Mouse (Mus musculus) kidney, embryonic 16.5 days (tissue): ENCODE data around the gene Abcg1. TPM values are rescaled to one million over a fixed set of nuclear protein-coding genes. Genes with fewer than 3 reads are reported as not detected.
A peak's percentile ranks its signal among the peaks of the same experiment; 100 is the strongest.

ENCODE experiments used
- ATAC-seq: fragments of 200-750 bp; cut with Nextera tagmentation; 2 replicates; pipeline ENCODE4 v1.8.0; 2017; ENCODE audit warnings: moderate TSS enrichment; ENCODE audit not compliant: low FRiP score, low TSS enrichment
- H3K27ac ChIP-seq: fragments of 300-500 bp; sonication (generic); 2 replicates; pipeline ENCODE4 v1.5.1; 2014; ENCODE audit warnings: low read length
- H3K27me3 ChIP-seq: fragments of 300-500 bp; sonication (generic); 2 replicates; pipeline ENCODE4 v1.6.1; 2014; ENCODE audit warnings: low read length, control low read depth, mixed read lengths; ENCODE audit not compliant: insufficient read depth
- H3K36me3 ChIP-seq: fragments of 300-500 bp; sonication (generic); 2 replicates; pipeline ENCODE4 v1.6.1; 2014; ENCODE audit warnings: low read length, control low read depth, mixed read lengths; ENCODE audit not compliant: insufficient read depth
- H3K4me1 ChIP-seq: fragments of 300-500 bp; sonication (generic); 2 replicates; pipeline ENCODE4 v1.6.1; 2014; ENCODE audit warnings: low read length, control low read depth, mixed read lengths; ENCODE audit not compliant: insufficient read depth
- H3K4me2 ChIP-seq: fragments of 300-500 bp; sonication (generic); replicated peaks from 2 replicates; pipeline ENCODE4 v1.6.1; 2014; ENCODE audit warnings: low read depth, low read length
- H3K4me3 ChIP-seq: fragments of 300-500 bp; sonication (generic); 2 replicates; pipeline ENCODE4 v1.5.1; 2014; ENCODE audit warnings: mild to moderate bottlenecking, low read length
- H3K9ac ChIP-seq: fragments of 300-500 bp; sonication (generic); replicated peaks from 2 replicates; pipeline ENCODE4 v1.6.1; 2014; ENCODE audit warnings: low read length
- H3K9me3 ChIP-seq: fragments of 300-500 bp; sonication (generic); 2 replicates; pipeline ENCODE4 v1.6.1; 2016; ENCODE audit warnings: low read length, control low read depth
- WGBS: fragments of 180-500 bp; shearing (Covaris S2); extraction: QIAGEN DNeasy Blood & Tissue Kit; methylation state at CpG from one replicate; pipeline ENCODE4 v1.1.7; 2014; 5-methylcytosine and 5-hydroxymethylcytosine counted together
- polyA plus RNA-seq: library from polyadenylated mRNA; unstranded; fragments of >200 nt; fragmentation: Nextera tagmentation; extraction: Ambion mirVana; gene quantifications from 2 replicates; pipeline ENCODE4 v1.2.1, GENCODE M21; 2015

The Abcg1 gene
- polyA plus RNA-seq, 1 experiment from 2014 or later: 9.2 TPM

DNA sequence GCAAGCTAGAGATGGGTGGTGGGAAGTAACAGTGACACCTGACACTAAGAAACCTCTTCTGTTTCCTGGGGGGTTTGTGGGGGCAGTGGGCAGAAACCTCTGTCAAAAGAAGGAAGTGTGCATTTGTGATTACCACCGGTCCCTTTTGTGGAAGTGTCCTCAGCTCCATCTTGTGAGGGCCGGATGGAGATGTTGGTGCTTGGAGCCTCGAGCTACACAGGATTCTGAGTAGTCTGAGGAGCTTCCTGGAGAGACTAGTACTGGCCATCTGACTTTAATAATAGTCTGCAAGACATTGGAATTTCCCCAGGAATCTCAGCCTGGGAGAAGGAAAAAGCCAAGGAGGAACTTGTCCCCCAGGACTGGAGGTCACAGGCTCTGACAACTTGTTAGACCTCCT lies 17.2 kb downstream of the Abcg1 start:
- no peaks in the 10 kb centered on the region for H3K27me3 ChIP-seq
- no peak overlapping the region for H3K4me2 ChIP-seq
- H3K27ac ChIP-seq: peak overlapping the region; percentile 65
- WGBS: 61% methylated on average over 3 of the region's 3 CpGs
- no peaks in the 10 kb centered on the region for H3K9me3 ChIP-seq
- H3K9ac ChIP-seq: no peak overlapping the region
- no peak overlapping the region for H3K4me3 ChIP-seq
- no peak for ATAC-seq
- peaks cover 63% of the 10 kb centered on the region for H3K4me1 ChIP-seq
- no peaks in the 10 kb centered on the region for H3K36me3 ChIP-seq

- no peaks in the 10 kb centered on the region for H3K27me3 ChIP-seq
- ATAC-seq: no peak
- peaks cover 63% of the 10 kb centered on the region for H3K4me1 ChIP-seq
- H3K4me3 ChIP-seq: no peak overlapping the region
- no peaks in the 10 kb centered on the region for H3K9me3 ChIP-seq
- H3K4me2 ChIP-seq: no peak overlapping the region
- WGBS: 58% methylated on average over 5 of the region's 5 CpGs
- H3K36me3 ChIP-seq: no peaks in the 10 kb centered on the region
- no peak overlapping the region for H3K9ac ChIP-seq
- H3K27ac ChIP-seq: no peak overlapping the region
Observed at GRCm38 (mm10) chr17:31075471-31075870, 18.0 kb downstream of the Abcg1 start.

DNA sequence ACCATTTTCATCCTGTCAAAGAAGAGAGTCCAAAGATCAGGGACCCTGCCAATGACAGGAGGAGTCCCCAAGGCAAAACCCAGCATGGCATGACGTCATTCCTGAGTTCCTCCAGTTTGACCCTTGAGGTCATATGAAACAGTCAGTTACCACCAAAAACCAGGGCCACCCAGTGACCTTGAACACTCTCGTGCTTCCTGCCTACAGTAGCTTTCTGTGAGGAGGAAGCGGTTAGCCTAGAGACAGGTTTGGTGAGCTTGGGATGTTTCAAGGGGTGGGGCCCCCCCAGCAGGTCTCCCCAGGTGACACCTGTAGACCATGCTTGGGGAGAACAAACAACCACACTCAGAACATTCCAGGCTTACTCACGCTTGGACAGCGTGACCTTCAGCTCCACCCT lies 20.1 kb downstream of the Abcg1 start:
- 57% methylated on average over 5 of the region's 5 CpGs for WGBS
- H3K4me1 ChIP-seq: peaks cover 51% of the 10 kb centered on the region

GRCm38 (mm10) chr17:31078581-31078980 lies 21.1 kb downstream of the Abcg1 start:
- H3K36me3 ChIP-seq: no peaks in the 10 kb centered on the region
- H3K4me2 ChIP-seq: no peak overlapping the region
- no peaks in the 10 kb centered on the region for H3K9me3 ChIP-seq
- WGBS: 41% methylated on average over 11 of the region's 11 CpGs
- no peak overlapping the region for H3K4me3 ChIP-seq
- no peak overlapping the region; the same call in 1 of the 2 replicates for H3K9ac ChIP-seq
- peak overlapping the region; percentile 79 for H3K27ac ChIP-seq
- ATAC-seq: peak; percentile 32; the same call in 1 of the 2 replicates
- H3K27me3 ChIP-seq: no peaks in the 10 kb centered on the region
- H3K4me1 ChIP-seq: peaks cover 41% of the 10 kb centered on the region

More for the DNA sequence above, 20.1 kb downstream of the Abcg1 start:
- H3K36me3 ChIP-seq: no peaks in the 10 kb centered on the region
- H3K27me3 ChIP-seq: no peaks in the 10 kb centered on the region
- no peak overlapping the region for H3K9ac ChIP-seq
- no peak overlapping the region; the same call in 1 of the 2 replicates for H3K27ac ChIP-seq
- no peaks in the 10 kb centered on the region for H3K9me3 ChIP-seq
- no peak overlapping the region for H3K4me2 ChIP-seq
- no peak for ATAC-seq
- H3K4me3 ChIP-seq: no peak overlapping the region

- Histone ChIP-seq H3K9me3 (no peaks in the 10 kb centered on the region), H3K4me1 (peaks cover 34% of the 10 kb centered on the region), H3K4me3 (no peak overlapping the region), H3K27ac (peak overlapping the region; percentile 79), H3K36me3 (no peaks in the 10 kb centered on the region), H3K4me2 (no peak overlapping the region), H3K27me3 (no peaks in the 10 kb centered on the region), H3K9ac (no peak overlapping the region; the same call in 1 of the 2 replicates)
- WGBS: 32% methylated on average over 12 of the region's 12 CpGs
- ATAC-seq: peak; percentile 44
Observed at GRCm38 (mm10) chr17:31079078-31079840, 21.8 kb downstream of the Abcg1 start.

GRCm38 (mm10) chr17:31082296-31083078 lies 25.0 kb downstream of the Abcg1 start:
- H3K4me2 ChIP-seq: no peak overlapping the region
- no peak for ATAC-seq
- no peak overlapping the region for H3K9ac ChIP-seq
- no peak overlapping the region for H3K27ac ChIP-seq
- no peak overlapping the region for H3K4me3 ChIP-seq
- peaks cover 23% of the 10 kb centered on the region for H3K4me1 ChIP-seq
- H3K9me3 ChIP-seq: no peaks in the 10 kb centered on the region
- no peaks in the 10 kb centered on the region for H3K36me3 ChIP-seq
- H3K27me3 ChIP-seq: no peaks in the 10 kb centered on the region
- 83% methylated on average over 4 of the region's 4 CpGs for WGBS

- no peaks in the 10 kb centered on the region for H3K36me3 ChIP-seq
- WGBS: 82% methylated on average over 3 of the region's 3 CpGs
- no peak for ATAC-seq
Observed at GRCm38 (mm10) chr17:31085519-31085918, 28.0 kb downstream of the Abcg1 start.

GRCm38 (mm10) chr17:31086196-31086595 lies 28.7 kb downstream of the Abcg1 start:
- Histone ChIP-seq H3K4me2 (no peak overlapping the region), H3K4me3 (no peak overlapping the region), H3K36me3 (no peaks in the 10 kb centered on the region), H3K9me3 (no peaks in the 10 kb centered on the region), H3K9ac (no peak overlapping the region), H3K4me1 (peaks cover 21% of the 10 kb centered on the region), H3K27me3 (no peaks in the 10 kb centered on the region), H3K27ac (no peak overlapping the region)
- no peak for ATAC-seq
- WGBS: 94% methylated on average over 7 of the region's 7 CpGs

More at GRCm38 (mm10) chr17:31085519-31085918, 28.0 kb downstream of the Abcg1 start:
- Histone ChIP-seq H3K9ac (no peak overlapping the region), H3K4me3 (no peak overlapping the region), H3K27me3 (no peaks in the 10 kb centered on the region), H3K9me3 (no peaks in the 10 kb centered on the region), H3K4me1 (peaks cover 21% of the 10 kb centered on the region), H3K4me2 (no peak overlapping the region), H3K27ac (no peak overlapping the region)

- no peaks in the 10 kb centered on the region for H3K9me3 ChIP-seq
- ATAC-seq: no peak
- 44% methylated on average over 5 of the region's 5 CpGs for WGBS
- H3K9ac ChIP-seq: no peak overlapping the region
- no peaks in the 10 kb centered on the region for H3K36me3 ChIP-seq
- no peak overlapping the region for H3K27ac ChIP-seq
- peaks cover 21% of the 10 kb centered on the region for H3K4me1 ChIP-seq
- H3K4me3 ChIP-seq: no peak overlapping the region
- no peaks in the 10 kb centered on the region for H3K27me3 ChIP-seq
- H3K4me2 ChIP-seq: no peak overlapping the region
Observed at GRCm38 (mm10) chr17:31088711-31089110, 31.2 kb downstream of the Abcg1 start.

GRCm38 (mm10) chr17:31089848-31090247 lies 32.4 kb downstream of the Abcg1 start:
- ATAC-seq: no peak
- no peaks in the 10 kb centered on the region for H3K36me3 ChIP-seq
- no peaks in the 10 kb centered on the region for H3K27me3 ChIP-seq
- no peak overlapping the region for H3K4me2 ChIP-seq
- peaks cover 21% of the 10 kb centered on the region for H3K4me1 ChIP-seq
- no peak overlapping the region for H3K4me3 ChIP-seq
- H3K9ac ChIP-seq: no peak overlapping the region
- WGBS: 60% methylated on average over 8 of the region's 8 CpGs
- H3K9me3 ChIP-seq: no peaks in the 10 kb centered on the region
- no peak overlapping the region for H3K27ac ChIP-seq
